Mouse (Mus musculus) cortical plate, adult 2 months (tissue): Measurements from ENCODE around the gene Zfp503.

Experiments used
- CTCF ChIP-seq: fragments of 200-500 bp; IDR thresholded peaks from 2 replicates; pipeline ENCODE4 v1.5.1; 2011; ENCODE audit warnings: mild to moderate bottlenecking, control low read depth, low read length; ENCODE audit not compliant: insufficient read depth; ENCODE audit errors: extremely low read depth
- POLR2A ChIP-seq: fragments of 200-500 bp; IDR thresholded peaks from 2 replicates; pipeline ENCODE4 v1.6.1; 2011; ENCODE audit warnings: mild to moderate bottlenecking, low read length, control low read depth; ENCODE audit not compliant: insufficient read depth; ENCODE audit errors: extremely low read depth

- TF ChIP-seq POLR2A (no peak), CTCF (no peak)
These were observed 52.3 kb downstream of the Zfp503 start for GRCm38 (mm10) chr14:21937116-21937515.
